Mouse (Mus musculus): ENCODE data around the gene Ttll3. TPM values are rescaled to one million over a fixed set of nuclear protein-coding genes. Genes with fewer than 3 reads are reported as not detected.

The Ttll3 gene
- 6.0 and 11.1 TPM in 2 replicates for polyA plus RNA-seq (2012; rRNA removed; ENCODE audit: low replicate concordance)

GRCm38 (mm10) chr6:113388960-113389359, at the start of gene Ttll3:
Ttll3 (plus strand) TSS chr6:113389260.

DNA sequence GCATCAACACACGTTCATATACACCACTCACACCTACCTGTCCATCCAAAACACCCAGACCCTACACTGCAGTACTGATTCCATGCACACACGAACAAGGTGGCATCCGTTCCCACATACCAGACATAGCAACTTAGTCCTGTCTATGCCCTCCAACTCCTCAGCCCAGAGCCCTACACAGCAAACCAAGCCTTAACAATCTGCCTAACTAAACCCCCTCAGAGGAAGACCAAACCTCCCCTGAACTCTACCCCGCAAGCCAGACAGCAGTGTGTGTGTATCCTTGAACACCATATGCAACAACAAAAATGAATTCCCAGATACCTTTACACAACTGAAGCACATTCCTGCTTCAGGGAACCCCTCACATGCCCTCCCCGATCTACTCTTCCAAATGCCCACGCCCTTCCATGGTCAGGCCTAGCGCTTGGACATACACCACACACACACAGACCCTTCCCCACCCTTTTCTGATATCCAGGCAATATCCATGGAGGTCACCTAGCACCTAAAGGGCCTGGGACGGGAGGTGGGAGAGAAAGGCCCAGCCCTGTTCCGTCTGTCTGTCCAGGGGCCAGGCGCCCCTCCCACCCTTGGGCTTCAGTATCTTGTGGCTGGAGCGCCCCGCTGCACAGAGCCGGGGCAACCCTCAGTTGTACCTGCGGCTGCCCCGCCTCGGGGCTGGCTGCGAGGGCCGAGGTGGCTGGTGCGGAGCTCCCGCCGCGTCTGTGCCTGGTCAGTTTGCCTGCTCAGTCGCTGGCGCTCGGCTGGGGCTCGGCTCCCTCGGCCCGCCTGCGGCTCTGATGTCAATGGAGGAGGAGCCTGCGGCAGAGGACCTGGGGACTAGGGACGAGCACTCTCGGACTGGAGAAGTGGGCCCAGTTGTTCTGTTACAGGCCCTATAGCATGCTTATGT, 45.6 kb upstream of the Ttll3 start, which contains the start of gene Camk1:
Gene Camk1, minus strand, starts transcription at position 808 of the 916 bp plus-strand sequence.

GRCm38 (mm10) chr6:113377496-113378385, 11.3 kb upstream of the Ttll3 start, which contains the start of the genes Tada3 and Arpc4:
Tada3 (minus strand) TSS chr6:113377883.
Arpc4 (plus strand) TSS chr6:113378115.

GRCm38 (mm10) chr6:113419199-113419587, 30.1 kb downstream of the Ttll3 start, which contains the start of gene Rpusd3:
Rpusd3 (minus strand) TSS chr6:113419340.

GRCm38 (mm10) chr6:113435664-113436205, 46.7 kb downstream of the Ttll3 start, which contains the start of gene Cidec:
Cidec (minus strand) TSS chr6:113435760.

GRCm38 (mm10) chr6:113442442-113443090, 53.5 kb downstream of the Ttll3 start, which contains the start of gene Jagn1:
Jagn1 (plus strand) TSS chr6:113442569.

GRCm38 (mm10) chr6:113457952-113458534, 69.0 kb downstream of the Ttll3 start, which contains the start of gene Il17re:
Il17re (plus strand) TSS chr6:113458484.

Other genes with a start within 250 kb of the Ttll3 start
- gene Lhfpl4, start 193.9 kb upstream of the Ttll3 start, polyA plus RNA-seq (2012; rRNA removed; ENCODE audit: low replicate concordance) = 0.33 and 0.44 TPM in 2 replicates
- 40.1 and 51.3 TPM in 2 replicates for gene Mtmr14, start 151.4 kb upstream of the Ttll3 start, polyA plus RNA-seq (2012; rRNA removed; ENCODE audit: low replicate concordance)
- 0.04 and 0.10 TPM in 2 replicates for gene Cpne9, start 107.0 kb upstream of the Ttll3 start, polyA plus RNA-seq (2012; rRNA removed; ENCODE audit: low replicate concordance)
- gene Brpf1, start 82.1 kb upstream of the Ttll3 start, polyA plus RNA-seq (2012; rRNA removed; ENCODE audit: low replicate concordance) = 17.8 and 26.7 TPM in 2 replicates
- gene Ogg1, start 62.3 kb upstream of the Ttll3 start, polyA plus RNA-seq (2012; rRNA removed; ENCODE audit: low replicate concordance) = 28.4 and 29.2 TPM in 2 replicates
- gene Camk1, start 45.3 kb upstream of the Ttll3 start, polyA plus RNA-seq (2012; rRNA removed; ENCODE audit: low replicate concordance) = 99.6 and 113 TPM in 2 replicates
- gene Tada3, start 11.4 kb upstream of the Ttll3 start, polyA plus RNA-seq (2012; rRNA removed; ENCODE audit: low replicate concordance) = 28.1 and 28.6 TPM in 2 replicates
- gene Arpc4, start 11.1 kb upstream of the Ttll3 start, polyA plus RNA-seq (2012; rRNA removed; ENCODE audit: low replicate concordance) = 94.6 and 97.5 TPM in 2 replicates
- gene Rpusd3, start 30.1 kb downstream of the Ttll3 start, polyA plus RNA-seq (2012; rRNA removed; ENCODE audit: low replicate concordance) = 60.9 and 97.5 TPM in 2 replicates
- gene Cidec, start 46.5 kb downstream of the Ttll3 start, polyA plus RNA-seq (2012; rRNA removed; ENCODE audit: low replicate concordance) = 1,367 and 6,336 TPM in 2 replicates
- gene Jagn1, start 53.3 kb downstream of the Ttll3 start, polyA plus RNA-seq (2012; rRNA removed; ENCODE audit: low replicate concordance) = 90.4 and 99.5 TPM in 2 replicates
- gene Il17re, start 69.2 kb downstream of the Ttll3 start, polyA plus RNA-seq (2012; rRNA removed; ENCODE audit: low replicate concordance) = 10.3 and 39.0 TPM in 2 replicates
- 62.5 and 102 TPM in 2 replicates for gene Il17rc, start 82.2 kb downstream of the Ttll3 start, polyA plus RNA-seq (2012; rRNA removed; ENCODE audit: low replicate concordance)
- 31.6 and 59.5 TPM in 2 replicates for gene Creld1, start 94.0 kb downstream of the Ttll3 start, polyA plus RNA-seq (2012; rRNA removed; ENCODE audit: low replicate concordance)
- gene Prrt3, start 112.7 kb downstream of the Ttll3 start, polyA plus RNA-seq (2012; rRNA removed; ENCODE audit: low replicate concordance) = 0.12 TPM in 1 of 2 replicates, not detected in the other
- gene Emc3, start 142.4 kb downstream of the Ttll3 start, polyA plus RNA-seq (2012; rRNA removed; ENCODE audit: low replicate concordance) = 74.0 and 95.2 TPM in 2 replicates
- gene Fancd2, start 142.4 kb downstream of the Ttll3 start, polyA plus RNA-seq (2012; rRNA removed; ENCODE audit: low replicate concordance) = 0.40 and 2.9 TPM in 2 replicates
- gene Fancd2os, start 211.5 kb downstream of the Ttll3 start, polyA plus RNA-seq (2012; rRNA removed; ENCODE audit: low replicate concordance) = not detected in 2 replicates
- 198 and 229 TPM in 2 replicates for gene Brk1, start 215.5 kb downstream of the Ttll3 start, polyA plus RNA-seq (2012; rRNA removed; ENCODE audit: low replicate concordance)
- gene Vhl, start 234.7 kb downstream of the Ttll3 start, polyA plus RNA-seq (2012; rRNA removed; ENCODE audit: low replicate concordance) = 32.8 and 40.6 TPM in 2 replicates
- 47.6 and 86.4 TPM in 2 replicates for gene Irak2, start 249.2 kb downstream of the Ttll3 start, polyA plus RNA-seq (2012; rRNA removed; ENCODE audit: low replicate concordance)

All from subcutaneous adipose tissue, adult 2 months (tissue).